Mouse (Mus musculus) 3T3-L1 (cell line): Measurements from ENCODE around the gene Proser3.

ENCODE experiments used
- DNase-seq: peaks from one replicate; pipeline ENCODE4 v3.0.0-alpha.2; 2015; ENCODE audit warnings: low read depth, low spot score

Proser3 gene

DNA sequence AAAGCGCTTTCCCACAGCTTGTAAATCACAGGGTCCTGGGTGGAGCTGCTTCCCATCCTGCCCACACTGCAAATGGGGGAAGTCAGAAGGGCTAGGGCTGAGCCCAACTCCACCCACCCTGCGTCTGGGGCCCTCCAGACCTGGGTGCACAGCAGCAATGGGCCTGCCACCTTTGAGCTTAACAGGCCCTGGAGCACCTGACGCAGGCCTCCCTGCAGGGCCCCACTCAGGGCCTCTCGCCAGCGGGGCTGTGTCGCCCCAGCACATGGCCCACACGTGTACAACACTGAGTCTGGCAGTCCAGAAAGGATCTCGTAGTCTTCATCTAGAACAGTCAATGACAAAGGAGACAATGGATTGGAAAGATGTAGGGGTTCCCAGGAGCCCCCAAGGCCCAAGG, 27.9 kb upstream of the Proser3 start:
- no peak for DNase-seq

DNA sequence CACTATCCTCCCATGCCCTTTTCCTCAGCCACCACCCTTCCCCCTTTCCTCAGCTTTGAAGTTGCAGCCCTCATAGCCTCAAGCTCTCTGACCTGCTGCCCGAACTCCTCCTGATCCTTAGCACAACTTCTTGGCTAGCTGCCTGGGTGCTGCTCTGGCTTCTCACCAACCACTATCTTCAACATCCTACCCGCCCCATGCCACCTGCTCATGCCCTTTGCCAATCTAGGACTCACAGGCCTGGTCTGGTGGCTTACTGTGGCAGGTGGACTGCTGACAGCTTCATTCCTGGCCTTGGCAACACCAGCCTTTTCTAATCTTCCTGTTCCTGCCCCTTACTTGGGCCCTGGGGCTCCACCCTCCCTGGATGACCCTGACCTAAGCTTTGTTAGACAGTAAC, 20.9 kb upstream of the Proser3 start:
- no peak for DNase-seq

DNA sequence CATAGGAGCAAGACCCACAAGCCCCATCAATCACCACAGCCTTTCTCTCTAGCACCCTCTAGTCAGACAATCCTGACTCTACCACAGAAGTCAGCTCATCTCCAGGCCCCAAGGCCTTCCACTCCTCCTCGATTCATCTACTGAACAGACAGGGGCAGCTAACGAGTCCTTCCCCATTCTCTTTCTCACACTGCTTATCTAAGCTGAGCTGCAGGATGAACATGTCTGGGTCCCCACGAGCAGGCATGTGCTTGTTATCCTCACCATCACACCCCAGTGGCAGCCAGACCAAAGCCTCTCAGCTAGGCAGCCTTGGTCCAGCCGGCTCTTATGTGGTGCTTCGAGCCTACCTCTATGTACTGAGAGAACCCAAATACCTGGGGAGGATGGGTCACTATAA, 20.3 kb upstream of the Proser3 start:
- no peak for DNase-seq

DNA sequence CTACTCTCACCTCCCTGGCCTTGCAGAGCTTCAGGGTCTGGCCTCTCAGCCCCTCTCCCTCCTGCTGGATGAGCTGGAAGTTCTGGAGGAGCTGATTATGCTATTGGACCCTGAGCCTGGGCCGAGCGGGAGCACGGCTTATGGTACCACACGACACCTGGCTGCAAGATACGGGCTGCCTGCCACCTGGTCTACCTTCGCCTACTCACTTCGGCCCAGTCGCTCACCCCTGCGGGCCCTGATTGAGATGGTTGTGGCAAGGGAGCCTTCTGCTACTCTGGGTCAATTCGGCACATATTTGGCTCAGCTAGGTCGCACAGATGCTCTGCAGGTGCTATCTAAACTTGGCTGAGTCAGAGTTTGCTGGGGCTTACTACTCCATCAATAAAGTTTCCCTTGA, 15.5 kb upstream of the Proser3 start:
- DNase-seq, result no peak

DNA sequence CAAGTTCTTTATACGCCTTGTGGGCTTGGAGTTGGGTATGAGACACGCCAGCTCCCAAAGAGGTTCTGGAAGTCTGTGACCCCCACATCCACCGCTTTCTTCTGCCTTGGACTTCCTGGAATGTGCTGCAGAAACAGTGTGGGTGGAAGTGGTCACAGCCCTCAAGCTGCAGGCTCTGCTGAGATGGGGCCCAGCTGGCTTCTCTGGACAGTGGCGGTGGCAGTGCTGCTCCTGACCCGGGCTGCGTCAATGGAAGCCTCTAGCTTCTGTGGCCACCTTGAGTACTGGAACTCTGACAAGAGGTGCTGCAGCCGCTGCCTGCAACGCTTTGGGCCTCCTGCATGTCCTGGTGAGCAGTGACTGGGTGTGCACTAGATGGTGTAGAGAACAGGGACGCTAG, 13.9 kb upstream of the Proser3 start:
- no peak for DNase-seq

DNA sequence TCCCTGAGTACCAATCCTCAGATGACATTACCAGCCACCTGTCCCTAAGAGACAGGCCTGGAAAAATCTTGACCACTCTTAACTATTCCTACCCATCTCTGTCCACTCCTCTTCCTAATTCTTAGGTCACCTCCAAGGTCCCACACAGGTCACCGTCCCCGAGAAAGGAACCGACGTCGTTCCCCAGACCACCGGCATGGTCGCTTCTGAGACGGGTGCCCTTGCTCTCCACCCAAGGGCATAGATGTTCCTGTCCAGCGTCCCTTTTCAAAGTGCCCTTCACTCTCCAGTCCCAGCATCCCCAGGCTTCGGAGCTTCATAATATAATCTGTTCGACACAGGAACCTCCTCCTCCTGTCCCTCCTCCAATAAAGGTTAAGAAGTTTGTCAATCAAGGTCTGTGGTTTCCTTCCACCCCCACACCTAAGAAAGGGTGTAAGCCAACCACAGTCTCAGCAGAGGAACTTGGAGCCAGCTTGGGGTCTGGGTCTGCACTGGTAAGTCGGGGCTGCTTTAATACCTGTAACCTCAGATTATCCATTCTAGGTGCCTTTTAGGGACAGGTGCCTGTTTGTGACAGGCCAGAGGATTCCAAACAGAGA, 13.0 kb upstream of the Proser3 start, which contains the start of gene Igflr1:
TSS of gene Igflr1 (plus strand) at position 458 of the 602 bp plus-strand sequence.
- DNase-seq, result no peak

DNA sequence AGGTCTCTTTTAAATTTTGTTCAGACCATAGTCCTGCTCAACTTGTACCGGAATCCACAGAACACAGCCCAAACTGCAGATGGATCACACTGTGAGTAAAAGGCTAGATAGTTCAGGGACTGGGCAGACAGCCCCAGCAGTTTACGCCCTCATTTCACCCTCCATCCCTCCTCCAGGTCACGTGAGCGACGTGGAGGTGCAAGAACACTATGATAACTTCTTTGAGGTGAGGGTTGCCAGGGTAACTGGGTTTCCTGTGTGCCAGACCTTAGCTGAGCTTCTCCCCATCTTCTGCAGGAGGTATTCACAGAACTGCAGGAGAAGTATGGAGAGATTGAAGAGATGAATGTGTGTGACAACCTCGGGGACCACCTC, 11.8 kb upstream of the Proser3 start:
- no peak for DNase-seq

DNA sequence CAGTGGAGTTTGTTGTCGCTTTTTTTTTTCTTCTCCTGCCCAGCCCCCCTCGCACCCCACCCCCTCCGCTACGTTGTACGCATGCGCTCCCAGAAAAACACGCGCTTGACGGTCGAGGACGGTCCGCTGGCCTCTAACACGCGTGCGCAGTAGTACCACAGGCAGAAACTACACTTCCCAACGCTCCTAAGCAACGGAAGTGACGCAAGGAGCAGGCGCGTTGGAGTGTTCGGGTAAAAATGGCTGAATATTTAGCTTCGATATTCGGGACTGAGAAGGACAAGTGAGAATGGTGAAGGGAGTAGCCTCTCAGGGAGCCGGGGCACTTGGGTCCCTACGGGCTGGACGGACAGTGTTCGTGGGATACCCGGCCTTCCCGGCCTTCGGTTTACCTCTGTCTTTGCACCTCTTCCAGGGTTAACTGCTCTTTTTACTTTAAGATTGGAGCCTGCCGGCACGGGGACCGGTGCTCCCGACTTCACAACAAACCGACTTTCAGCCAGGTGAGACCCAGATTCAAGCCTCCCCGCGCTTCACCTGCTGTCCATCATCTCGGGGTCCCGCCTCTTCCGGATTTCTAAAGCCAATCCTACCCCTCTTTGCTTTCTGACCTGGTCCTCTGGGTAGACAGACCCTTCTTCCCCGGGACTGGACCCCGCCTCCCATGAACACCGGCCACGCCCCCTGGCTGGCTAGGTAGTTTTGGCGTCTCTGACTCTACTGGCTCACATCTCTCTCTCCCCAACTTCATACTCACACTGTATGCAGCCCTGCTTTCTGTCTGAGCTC, 11.2 kb upstream of the Proser3 start, which contains the start of the genes U2af1l4, Gm49396 and Psenen:
TSS of gene U2af1l4 (plus strand) at position 185 of the 789 bp plus-strand sequence.
TSS of gene Gm49396 (plus strand) at position 228 of the 789 bp plus-strand sequence.
TSS of gene Psenen (minus strand) at position 511 of the 789 bp plus-strand sequence.
- peak; percentile 97 for DNase-seq

DNA sequence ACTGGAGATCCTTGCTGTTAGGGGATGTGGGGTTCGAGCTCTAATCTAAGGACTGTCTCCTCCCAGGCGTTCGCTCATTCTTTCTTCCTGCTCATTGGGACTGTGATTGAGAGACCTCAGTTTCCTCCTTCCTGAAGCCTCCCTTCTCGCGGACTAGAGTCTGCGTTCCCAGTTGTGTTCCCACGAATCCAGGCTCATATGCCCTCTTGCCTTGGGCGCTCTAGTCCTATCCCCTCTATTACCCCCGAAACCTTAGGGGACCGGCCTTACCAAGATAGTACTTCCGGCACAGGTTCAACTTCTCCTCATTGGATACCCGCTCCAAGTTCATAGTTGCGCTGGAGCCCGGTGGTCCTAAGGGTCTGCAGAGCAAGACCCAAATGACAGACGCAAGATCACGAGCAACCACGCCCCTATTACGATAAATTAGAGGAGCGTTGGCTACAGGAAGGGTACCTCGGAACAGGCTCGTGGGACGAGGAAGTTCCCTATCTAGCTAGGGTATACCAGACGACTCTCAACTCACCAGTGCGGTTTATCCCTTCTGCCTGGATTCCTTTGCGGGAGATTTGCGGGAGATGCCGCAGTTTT, 10.5 kb upstream of the Proser3 start:
- peak; percentile 34 for DNase-seq

DNA sequence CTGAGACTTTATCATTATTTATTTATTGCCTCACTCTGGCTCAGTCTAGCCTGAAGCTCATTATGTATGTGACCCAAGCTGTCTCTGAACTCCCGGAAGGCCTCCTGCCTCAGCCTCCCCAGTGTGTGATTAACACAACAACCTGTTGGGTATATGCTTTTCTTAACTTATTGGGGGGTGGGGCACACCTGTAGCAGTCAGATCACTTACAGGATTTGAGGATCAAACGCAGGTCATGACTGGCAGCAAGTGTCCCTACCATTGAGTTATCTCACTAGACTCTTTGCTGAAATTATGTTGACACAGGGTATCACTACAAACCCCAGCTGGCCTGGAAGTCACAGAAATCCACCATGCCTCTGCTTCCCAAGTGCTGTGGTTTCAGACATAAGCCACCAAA, 8.2 kb upstream of the Proser3 start:
- DNase-seq, result no peak

DNA sequence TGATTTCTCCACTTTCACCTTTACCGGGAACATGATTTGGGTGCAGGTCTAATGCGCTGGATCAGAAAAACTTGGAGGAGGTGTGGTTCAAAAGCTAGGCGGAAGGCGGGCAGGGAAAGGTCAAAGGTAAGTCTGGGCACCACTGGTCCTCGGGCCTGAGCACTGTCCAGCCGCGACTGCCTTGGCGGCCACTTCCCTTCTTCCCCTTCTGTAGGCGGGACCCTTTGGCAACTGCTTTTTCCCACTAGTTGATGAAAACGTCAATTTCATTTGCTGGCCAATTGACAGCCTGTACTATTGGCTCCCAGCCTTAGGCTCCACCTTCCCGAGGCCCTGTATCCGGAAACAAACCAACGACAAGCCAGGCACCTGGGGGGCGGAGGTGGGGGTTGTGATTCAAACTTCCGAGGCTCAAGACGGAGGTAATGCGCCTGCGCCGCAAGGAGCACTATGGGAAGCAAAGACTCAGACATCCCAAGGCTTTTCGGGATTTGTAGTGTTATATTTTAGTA, 7.4 kb upstream of the Proser3 start, which contains the start of gene Lin37:
TSS of gene Lin37 (minus strand) at position 396 of the 512 bp plus-strand sequence.
- DNase-seq, result peak; percentile 98

DNA sequence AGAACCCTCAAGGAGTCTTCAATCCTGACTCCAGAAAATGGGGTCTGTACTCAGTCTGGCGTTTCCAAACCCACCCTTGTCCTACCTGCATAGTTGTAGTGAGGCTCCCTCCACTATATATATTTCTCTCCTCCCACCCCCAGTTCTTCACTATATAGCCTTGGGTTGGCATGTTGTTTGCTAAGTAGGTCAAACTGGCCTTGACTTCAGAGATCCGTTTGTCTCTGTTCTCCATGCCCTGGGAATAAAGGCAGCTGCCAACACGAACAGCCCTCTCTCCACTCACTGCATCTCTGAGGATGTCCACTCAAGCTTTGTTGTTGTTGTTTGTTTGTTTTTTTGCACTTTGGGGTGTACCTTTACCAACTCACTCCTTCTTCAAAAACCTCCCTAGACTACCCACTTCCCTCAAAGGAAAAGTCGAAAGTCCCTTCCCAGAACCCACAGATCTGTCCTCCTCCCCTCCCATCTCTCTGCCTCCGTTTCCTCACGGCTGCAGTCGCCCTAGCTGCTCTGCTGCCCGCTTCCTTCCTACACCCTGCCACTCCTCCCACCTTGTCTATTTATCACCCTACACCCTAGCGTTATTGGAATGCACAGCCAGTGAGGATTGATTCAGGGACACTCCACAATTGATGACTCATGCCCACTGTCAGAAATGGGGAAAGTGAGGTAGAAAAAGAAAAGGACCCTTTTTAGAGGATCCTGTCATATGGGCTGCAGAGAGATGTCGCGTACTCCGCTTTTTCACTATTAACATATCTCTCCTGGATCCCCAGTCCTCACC, 6.8 kb upstream of the Proser3 start:
- DNase-seq, result peak; percentile 33

DNA sequence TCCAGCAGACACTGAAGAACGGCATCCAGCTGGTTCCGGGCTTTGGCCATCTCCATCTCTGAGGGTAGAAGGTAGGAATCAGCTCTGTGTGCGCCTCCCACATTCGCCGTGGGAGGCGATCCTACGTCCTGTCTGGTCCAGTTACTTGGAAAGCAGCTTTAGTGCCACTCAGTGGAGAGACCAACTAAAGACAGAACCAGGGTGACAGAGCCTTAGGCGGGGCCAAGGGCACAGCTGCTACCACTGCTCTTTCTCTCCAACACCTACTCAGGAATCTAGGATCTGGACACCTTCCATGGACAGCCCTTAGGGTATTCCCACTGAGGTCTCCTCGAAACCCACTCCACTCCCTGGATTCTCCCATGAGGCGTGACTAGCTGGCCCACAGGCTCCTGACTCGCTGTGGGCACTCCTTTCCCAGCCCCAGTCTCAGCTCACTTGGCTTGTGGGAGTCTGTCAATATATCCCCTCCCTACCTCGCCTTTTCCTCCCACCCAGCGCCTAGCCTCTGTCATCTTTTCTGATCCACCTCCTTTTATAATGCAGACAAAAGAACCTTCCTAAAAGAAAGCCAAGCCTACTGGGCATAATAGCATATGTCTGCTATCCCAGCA, 5.9 kb upstream of the Proser3 start:
- DNase-seq, result peak; percentile 32

DNA sequence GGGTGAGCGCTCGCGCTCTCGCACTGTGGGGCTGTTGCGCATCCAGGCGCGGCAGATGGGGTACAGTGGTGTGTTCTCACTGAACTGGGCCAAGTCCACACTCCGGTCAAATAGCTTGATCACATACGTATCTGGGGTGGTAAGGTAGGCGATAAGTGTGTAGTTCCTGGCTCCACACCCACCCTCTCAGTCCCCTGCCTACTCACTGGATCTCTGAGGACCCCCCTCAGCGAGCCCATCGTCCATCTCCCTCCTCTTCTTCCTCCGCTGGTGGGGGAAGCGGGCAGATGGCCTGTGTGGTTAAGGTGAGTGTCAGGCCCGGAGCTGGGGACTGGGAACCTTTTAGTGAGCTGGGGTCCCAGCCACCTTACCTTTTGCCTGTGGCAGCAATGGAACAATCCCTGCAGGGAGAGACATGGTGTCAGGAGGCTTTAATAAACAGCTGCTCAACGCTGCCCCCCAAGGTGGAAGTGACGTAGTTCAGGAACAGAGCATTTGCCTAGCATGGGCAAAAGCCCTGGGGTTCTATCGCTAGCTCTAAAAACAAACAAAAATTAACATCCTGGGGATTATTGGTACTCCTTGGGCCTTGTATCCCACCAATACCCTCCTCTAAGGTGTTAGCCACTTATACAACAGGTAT, 4.9 kb upstream of the Proser3 start:
- peak; percentile 55 for DNase-seq

DNA sequence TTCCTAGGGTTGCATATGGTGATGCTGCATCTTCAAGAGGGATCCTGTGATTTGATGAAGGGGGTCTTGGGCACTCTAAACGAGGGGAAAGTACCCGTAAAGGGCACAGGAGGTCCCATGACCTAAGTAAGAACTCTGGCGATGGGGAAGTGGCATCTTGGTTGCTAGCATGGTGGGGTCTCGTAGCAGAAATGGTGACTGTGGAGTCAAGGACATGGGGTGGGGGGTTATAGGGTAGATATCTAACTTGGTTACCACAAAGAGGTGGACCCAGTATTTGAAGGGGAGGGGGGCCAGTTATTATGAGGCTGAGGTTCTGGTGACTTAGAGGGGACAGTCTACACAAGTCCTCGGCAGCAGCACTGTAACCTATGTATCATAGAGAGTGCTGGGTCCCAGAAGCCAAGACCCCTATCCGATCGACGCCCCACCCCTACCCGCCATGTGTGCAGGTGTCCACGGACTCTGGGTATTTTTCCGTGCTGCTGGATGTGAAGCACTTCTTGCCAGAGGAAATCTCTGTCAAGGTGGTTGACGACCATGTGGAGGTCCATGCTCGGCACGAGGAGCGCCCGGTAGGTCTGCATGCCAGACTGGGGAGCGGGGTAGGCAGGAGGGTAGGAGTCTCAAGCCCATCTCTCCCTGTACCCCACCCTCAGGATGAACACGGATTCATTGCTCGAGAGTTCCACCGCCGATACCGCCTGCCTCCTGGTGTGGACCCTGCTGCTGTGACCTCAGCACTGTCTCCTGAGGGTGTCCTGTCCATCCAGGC, 1.9 kb upstream of the Proser3 start:
- no peak for DNase-seq

DNA sequence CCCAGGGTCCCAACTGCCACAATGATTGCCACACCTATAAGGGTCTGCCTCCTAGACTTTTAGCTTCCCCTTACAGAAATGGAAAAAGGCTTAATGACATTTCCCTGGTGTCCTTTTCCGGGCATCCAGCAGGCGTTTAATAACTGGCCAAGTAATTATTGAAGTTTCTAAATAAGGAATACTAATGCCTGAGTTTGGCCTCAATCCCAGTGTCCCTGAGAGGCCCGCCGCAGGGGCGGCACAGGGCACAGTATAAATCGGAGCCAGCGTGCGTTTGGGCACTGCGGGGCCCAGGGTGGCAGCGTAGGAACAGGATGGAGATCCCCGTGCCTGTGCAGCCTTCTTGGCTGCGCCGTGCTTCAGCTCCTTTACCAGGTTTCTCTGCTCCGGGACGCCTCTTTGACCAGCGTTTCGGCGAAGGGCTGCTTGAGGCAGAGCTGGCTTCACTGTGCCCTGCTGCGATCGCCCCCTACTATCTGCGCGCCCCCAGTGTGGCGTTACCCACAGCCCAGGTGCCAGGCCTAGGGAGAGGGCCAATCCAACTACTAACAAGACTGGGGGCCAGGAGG, 1.0 kb upstream of the Proser3 start:
- DNase-seq, result no peak

DNA sequence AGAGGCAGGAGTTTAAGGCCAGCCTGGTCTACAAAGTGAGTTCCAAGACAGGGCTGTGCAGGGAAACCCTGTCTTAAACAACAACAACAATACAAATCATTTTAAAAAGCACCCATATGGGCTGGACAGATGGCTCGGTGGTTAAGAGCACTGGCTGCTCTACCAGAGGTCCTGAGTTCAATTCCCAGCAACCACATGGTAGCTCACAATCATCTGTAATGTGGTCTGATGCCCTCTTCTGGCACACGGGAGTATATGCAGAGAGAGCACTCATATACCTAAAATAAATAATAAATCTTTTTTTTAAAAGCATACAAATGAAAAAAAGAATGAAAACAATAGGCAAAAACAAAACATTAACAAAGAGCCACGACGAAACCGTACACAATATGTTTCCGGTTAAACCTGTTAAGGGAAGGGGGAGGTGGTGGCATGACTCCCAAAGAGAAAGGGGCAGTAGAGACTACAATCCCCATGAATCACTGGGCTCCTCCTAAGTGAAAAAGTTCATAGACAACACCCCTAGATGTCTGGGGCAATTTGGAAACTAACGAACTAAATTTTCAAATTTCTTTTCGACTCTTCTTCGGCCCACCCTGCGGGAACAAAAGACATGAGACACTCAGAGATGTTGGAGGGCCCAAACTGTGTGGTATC, 526 bp downstream of the Proser3 start:
- peak; percentile 75 for DNase-seq

DNA sequence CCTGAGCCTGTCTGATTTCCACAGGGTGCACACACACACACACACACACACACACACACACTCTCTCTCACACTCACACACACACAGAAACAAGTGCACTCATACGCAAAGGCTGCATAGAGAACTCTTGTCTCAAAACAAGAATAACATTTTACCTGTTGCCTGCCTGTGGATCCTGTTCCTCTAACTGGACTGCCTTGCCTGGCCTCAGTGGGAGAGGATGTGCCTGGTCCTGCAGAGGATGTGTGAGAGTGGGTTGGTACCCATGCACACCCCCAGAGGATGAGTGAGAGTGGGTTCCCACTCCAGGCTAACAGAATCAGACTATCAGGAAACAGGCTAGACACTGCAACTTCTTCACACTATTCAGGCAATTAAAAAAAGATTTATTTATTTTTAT, 1.5 kb downstream of the Proser3 start:
- no peak for DNase-seq

DNA sequence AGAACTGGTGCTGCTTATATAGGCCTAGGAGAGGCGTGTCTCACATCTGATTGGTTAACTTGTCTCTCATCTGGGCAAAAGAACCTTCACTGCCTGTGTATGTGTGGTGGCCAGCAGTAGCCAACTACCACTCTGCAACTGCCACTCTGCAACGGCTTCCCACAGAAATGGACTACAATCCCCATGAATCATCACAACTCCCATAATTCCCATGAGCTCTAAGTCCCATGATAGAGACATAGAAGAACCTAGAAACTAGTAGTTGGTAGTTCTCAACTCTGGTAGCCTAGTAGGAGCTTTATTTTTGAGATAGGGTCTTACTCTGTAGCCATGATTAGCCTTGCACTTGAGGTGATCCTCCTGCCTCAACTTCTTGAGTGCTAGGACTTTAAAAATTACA, 2.2 kb downstream of the Proser3 start:
- no peak for DNase-seq
